Mouse (Mus musculus) heart, adult 18-20 months (tissue): ENCODE measurements around the gene Gm49378. TPM values are rescaled to one million over a fixed set of nuclear protein-coding genes. Genes with fewer than 3 reads are reported as not detected.
A peak's percentile ranks its signal among the peaks of the same experiment; 100 is the strongest.

Source experiments
- DNase-seq, 2 experiments: peaks; one replicate each; pipeline ENCODE4 v3.0.0; 2021 to 2022; ENCODE audit warnings: mixed read lengths in 1 of 2
- total RNA-seq, 2 experiments: library from RNA; stranded (reverse); gene quantifications; 2 replicates each; pipeline ENCODE4 v1.2.3; 2021

Gm49378 gene
- total RNA-seq, 2 experiments from 2014 or later, result 1.4 to 2.3 TPM

DNA sequence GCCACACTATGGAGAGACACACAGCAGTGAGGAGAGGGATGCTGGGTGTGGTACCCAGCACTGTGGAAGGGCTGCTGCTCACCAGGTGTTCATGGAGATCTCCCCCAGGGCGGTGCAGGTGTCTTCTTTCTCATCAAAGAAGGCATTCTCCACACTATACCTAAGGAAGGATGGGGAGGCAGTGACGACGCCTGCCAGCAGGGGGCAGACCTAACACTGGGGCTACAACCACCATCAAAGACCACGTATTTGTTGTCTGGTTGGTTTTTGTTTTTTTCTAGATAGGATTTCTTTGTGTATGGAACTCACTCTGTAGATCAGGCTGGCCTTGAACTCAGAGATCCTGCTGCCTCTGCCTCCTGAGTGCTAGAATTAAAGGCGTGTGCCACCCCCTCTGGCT lies 8.4 kb downstream of the Gm49378 start:
- peak; percentile 37 to 76 for DNase-seq

GRCm38 (mm10) chr14:55628077-55628827 lies 9.4 kb downstream of the Gm49378 start:
- DNase-seq, result peak; percentile 27 to 52

DNA sequence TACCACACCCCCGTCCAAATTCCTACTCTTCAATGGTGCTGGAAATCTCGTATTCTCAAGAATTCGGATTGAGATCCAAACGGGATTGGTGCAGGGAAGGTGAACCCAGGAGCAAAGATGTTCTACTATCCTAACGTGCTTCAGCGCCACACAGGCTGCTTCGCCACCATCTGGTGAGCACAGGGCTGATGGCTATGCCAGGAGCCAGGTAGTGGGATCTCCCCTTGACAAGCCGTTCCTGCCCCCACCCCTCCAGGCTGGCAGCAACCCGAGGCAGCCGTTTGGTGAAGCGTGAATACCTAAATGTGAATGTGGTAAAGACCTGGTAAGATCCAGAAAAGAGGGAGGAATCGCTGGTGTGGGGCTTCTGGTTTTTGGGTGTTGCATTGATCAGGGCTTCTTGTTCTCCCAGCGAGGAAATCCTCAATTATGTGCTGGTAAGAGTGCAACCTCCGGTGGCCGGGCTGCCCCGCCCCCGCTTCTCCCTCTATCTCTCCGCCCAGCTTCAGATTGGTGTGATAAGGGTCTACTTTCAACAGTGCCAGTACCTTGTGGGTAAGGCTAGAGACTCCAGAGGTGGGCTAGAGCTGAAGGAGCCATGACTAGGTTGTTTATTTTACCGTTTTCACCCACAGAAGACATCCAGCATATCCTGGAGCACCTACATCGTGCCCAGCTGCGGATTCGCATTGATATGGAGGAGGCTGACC lies 19.1 kb downstream of the Gm49378 start:
- no peak for DNase-seq

- DNase-seq, result peak in 1 of 2 experiments; percentile 18
Observed at GRCm38 (mm10) chr14:55617822-55618221, 19.9 kb downstream of the Gm49378 start, which contains the start of gene Rec8. Rec8 (plus strand) TSS chr14:55618037.

DNA sequence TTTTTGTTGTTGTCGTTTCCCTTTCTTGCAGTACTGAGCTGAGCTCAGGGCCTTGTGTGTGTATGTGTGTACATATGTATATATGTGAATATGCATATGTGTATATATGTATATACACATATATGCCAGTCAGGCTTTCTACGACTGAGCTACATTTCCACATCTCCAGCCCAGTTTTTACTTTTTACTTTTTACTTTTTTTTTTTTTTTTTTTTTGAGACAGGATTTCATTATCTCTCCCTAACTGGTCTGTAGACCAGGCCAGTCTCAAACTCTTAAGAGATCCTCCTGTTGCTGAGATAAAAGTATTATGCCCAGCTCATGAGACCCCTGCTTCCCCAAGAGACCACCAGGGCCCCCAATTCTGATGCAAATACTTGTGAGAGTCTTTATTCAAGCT lies 20.9 kb downstream of the Gm49378 start:
- no peak for DNase-seq

DNA sequence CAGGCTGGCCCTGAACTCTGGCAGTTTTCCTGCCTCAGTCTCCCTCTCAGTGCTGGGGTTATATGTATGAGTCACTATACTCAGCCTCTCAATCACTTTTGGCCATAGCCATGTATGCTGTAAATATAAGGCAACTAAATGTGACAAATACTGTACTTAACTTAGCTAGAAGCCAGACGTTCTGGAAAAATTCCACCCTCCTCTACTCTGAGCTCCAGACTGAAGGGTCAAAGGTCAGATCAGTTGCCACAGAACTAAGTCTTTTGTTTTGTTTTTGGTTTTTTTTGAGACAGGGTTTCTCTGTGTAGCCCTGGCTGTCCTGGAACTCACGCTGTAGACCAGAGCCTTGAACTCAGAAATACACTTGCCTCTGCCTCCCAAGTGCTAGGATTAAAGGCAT lies 21.8 kb downstream of the Gm49378 start:
- no peak for DNase-seq

DNA sequence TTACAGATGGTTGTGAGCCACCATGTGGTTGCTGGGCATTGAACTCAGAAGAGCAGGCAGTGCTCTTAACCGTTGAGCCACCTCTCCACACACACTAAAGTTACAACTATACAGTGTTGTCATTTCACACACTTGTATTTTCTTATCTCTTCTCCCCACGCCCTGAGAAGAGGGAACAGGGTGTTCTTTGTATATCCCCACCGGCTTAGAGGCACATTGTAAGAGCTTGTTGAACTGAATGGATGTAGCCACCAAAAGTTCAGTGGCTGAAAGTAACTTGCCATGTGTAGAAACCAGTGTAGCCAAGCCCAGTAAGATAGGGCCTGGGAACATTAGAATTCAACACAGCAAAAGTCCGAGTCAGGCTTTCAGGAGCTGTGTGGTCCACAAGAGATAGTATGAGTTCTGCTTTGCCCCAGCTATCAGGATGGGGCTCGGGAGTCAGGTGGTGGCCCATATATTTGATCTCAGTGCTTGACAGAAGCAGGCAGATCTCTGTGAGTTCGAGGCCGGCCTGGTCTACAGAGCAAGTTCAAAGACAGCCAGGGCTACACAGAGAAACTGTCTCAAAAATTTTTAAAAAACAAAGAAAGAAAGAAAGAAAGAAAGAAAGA lies 23.0 kb downstream of the Gm49378 start:
- DNase-seq, result no peak

DNA sequence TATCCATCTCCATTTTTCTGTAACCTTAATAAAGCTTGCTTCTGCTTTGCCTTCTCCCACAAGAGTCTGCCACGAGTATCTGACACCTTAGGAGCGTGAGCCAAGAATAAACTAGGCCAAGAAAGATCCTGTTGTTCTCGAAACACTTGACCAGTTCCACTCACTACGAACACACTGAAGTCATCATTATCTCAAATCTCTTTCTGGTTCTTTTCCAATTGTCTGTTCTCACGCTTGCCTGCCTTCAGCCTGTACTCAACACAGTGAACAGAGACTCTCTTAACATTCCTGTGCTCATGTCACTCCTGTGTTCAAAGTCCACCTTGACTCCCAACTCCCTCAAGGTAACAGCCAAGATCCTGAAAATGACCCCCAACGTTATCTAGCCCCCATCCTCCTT lies 24.3 kb downstream of the Gm49378 start:
- DNase-seq, result no peak

GRCm38 (mm10) chr14:55608339-55608738 lies 29.4 kb downstream of the Gm49378 start:
- no peak for DNase-seq

- DNase-seq, result no peak
Observed at GRCm38 (mm10) chr14:55605743-55606459, 31.8 kb downstream of the Gm49378 start.

GRCm38 (mm10) chr14:55604823-55605222 lies 32.9 kb downstream of the Gm49378 start:
- DNase-seq, result no peak

GRCm38 (mm10) chr14:55603633-55604576 lies 33.8 kb downstream of the Gm49378 start:
- peak; percentile 94 to 96 for DNase-seq

DNA sequence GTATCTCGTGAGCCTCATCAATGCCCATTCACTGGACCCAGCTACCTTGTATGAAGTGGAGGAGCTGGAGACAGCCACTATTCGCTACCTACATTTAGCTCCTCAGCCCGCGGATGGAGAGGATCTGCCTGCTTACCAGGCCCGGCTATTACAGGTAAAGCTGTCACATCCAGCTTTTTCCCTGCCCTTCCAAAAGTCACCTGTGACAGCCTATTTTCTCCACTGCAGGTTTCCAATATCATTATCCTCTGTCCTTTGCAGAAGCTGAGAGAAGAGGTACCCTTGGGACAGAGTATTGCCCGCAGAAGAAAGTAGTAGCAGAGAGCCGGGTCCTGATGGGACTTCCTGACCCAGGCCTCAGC lies 34.4 kb downstream of the Gm49378 start, which contains the start of gene Irf9:
Gene Irf9 (plus strand): TSS at position 301 of the 362 bp plus-strand sequence.
- DNase-seq, result no peak

- DNase-seq, result no peak
Observed at GRCm38 (mm10) chr14:55598521-55599390, 38.9 kb downstream of the Gm49378 start.

GRCm38 (mm10) chr14:55596036-55596690 lies 41.5 kb downstream of the Gm49378 start:
- no peak for DNase-seq

GRCm38 (mm10) chr14:55592226-55592625 lies 45.5 kb downstream of the Gm49378 start:
- DNase-seq, result no peak

DNA sequence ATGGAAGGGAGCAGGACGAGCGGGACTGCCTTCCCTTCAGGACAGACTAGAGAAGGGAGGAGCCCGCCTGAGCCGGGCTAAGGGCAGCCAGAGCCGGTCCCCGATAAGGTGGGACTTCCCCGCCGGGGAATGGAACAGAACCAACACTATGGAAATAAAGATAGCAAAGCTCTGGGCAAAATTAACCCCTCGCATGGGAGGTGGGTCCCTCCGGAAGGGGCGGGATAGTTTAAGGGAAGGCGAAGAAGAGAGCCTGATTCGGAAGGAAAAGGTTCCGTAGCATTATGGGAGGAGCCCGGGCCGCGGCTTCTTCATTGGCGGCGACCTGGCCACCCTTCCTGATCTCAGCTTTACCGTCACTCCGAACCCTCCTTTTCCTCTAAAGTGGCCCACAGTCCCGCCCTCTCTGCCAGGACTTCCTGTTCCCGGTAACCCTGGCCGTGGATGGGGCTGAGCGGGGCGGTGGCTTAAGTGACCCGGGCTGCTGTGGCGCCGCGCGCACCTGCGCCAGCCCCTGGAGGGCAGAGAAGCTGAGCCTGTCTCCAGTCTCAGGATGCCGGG lies 46.3 kb downstream of the Gm49378 start, which contains the start of gene Rnf31:
Gene Rnf31 (plus strand): TSS at position 378 of the 561 bp plus-strand sequence.
- peak; percentile 95 to 99 for DNase-seq

DNA sequence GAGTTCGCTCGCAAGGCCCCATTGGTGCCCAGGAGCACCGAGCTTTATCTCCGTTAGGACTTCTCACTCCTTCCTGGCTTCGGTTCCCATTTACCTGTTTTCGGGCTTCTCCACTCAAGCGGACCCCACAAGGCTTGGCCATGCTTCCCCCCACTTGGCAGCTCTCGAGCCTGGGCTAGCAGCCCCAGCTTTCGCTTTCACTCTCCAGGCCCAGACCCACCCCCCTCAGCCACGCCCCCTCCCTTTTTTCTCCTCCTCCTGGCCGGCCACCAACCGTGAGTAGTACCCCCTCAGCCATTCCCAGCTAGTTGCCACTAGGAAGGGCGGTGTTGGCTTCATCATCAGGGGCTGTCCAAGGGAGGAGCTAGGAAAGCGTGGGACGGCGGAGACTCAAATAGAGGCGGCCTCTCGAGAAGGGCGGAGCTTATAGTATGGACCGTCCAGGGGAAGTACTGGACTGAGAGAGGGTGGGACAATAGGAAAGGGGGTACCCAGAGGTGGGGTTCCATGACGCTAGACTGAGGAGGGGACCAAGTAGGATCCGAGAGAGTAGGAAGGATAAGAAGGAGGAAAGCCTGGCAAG lies 46.9 kb downstream of the Gm49378 start, which contains the start of gene Psme2:
Gene Psme2 (minus strand): TSS at position 366 of the 583 bp plus-strand sequence.
- peak; percentile 96 to 99 for DNase-seq
